Mouse (Mus musculus) lung, postnatal 36 days (tissue): ENCODE data around the gene Dcaf5.

ENCODE experiments used
- DNase-seq: peaks from one replicate; pipeline ENCODE4 v3.0.0; 2022; ENCODE audit warnings: mixed read lengths

Dcaf5 gene

GRCm38 (mm10) chr12:80436336-80436976 is at the start of gene Dcaf5:
Dcaf5 (minus strand) TSS chr12:80436601.
- peak; percentile 81 for DNase-seq

GRCm38 (mm10) chr12:80483397-80483796 is 47.0 kb upstream of the Dcaf5 start:
- DNase-seq = no peak

DNA sequence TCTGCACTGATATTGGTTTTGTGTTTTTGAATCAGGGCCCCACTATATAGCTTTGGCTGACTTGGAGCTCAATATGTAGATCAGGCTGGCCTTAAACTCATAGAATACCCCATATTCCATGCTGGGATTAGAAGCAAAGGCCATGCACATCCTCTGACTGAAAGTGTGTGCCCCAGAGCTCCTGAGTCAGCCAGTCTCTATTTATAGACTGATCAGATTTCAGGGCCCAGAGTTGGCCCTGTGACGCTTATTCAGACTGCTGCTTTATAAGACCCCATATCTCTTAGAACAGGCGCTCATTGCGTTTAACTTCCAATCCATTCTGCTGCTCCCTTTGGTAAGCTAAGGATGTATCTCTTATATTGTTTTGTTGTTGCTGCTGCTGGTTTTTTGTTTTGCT is 43.6 kb upstream of the Dcaf5 start:
- no peak for DNase-seq

GRCm38 (mm10) chr12:80473731-80474130 is 37.3 kb upstream of the Dcaf5 start:
- no peak for DNase-seq

- no peak for DNase-seq
Measured at GRCm38 (mm10) chr12:80471926-80472325, 35.5 kb upstream of the Dcaf5 start.

DNA sequence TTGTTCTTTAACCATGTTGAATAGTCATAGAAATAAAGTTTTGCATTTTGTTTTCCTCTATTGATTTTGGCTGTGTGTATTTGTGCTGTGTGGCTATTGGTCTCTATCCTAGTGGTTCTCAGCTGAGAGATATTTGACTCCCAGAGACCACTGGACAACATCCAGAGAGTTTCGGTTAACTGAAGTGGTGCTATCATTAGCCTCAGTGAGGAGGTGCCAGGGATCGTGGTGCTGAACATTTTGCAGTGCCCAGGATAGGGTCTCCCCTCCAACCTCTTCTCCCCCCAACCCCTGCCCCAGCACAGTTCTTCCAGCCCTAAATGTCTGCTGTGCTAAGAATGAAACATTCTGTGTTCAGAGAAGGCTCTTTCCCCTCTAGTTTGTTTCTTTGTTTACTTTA is 33.8 kb upstream of the Dcaf5 start:
- DNase-seq = no peak

- peak; percentile 11 for DNase-seq
Measured at GRCm38 (mm10) chr12:80463666-80464269, 27.4 kb upstream of the Dcaf5 start.

GRCm38 (mm10) chr12:80462942-80463651 is 26.7 kb upstream of the Dcaf5 start, which contains the start of gene Exd2:
Exd2 (plus strand) TSS chr12:80463095.
- DNase-seq = peak; percentile 93

DNA sequence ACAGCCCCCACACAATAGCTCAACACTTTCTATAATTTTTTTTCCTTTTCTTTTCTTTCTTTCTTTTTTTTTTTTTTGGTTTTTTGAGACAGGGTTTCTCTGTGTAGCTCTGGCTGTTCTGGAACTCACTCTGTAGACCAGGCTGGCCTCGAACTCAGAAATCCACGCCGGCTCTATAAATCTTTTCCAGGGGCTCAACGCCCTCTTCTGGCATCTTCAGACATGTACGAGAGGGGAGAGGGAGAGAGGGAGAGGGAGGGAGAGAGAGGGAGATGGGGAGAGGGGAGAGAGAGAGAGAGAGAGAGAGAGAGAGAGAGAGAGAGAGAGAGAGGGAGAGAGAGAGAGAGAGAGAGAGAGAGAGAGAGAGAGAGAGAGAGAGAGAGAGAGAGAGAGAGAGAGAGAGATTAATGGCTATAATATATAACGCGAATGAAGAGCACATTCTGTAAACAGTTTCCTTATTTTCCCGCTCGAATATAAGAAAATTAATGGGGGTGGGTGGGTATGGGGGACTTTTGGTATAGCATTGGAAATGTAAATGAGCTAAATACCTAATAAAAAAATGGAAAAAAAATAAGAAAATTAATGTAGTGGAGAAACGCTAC is 26.0 kb upstream of the Dcaf5 start:
- DNase-seq = peak; percentile 10

DNA sequence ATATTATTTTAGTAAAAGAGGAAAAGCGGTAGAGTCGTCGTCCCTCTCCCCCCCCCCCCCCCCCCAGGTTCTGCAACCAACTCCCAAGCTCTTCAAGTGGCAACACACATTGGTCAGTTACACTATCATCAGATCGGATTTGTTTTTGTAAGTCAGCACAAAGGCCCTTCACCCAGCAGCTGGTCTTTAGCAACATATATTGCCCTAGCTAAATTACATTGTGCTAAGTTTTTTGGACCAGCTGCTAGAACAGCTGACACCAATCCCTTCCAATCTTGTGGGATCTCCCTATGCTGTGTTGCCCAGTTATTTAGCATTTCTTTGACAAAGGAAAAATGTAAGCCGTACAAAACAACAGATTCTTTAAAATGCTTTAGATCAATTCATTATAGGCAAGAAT is 21.6 kb upstream of the Dcaf5 start:
- DNase-seq = no peak

- DNase-seq = no peak
Measured at GRCm38 (mm10) chr12:80453506-80453905, 17.1 kb upstream of the Dcaf5 start.

DNA sequence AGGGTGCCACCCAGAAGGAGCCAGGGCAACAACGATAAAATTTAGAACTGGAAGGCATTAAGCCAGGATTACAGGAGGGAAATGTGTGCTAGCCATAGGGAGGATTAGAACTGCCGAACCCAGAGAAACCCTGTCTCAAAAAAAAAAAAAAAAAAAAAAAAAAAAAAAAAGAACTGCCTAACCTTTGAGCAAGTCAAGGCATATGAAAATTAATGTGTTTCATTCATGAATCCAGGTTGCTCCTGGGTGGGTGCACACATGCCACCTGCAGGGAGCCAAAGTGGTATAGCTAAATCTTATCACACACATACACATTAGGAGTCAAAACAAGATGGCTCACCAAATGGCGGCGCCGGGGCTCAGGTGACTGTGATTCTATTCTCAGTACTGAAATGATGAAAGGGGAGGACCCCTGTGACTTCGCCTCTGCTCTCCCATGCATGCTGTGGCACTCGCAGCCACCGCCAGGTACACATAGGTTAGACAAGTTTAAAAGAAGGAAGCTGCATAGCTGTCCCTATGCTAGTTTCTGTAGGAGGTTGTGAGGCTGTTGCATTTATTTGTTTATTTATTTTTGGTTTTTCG is 8.2 kb upstream of the Dcaf5 start:
- no peak for DNase-seq

DNA sequence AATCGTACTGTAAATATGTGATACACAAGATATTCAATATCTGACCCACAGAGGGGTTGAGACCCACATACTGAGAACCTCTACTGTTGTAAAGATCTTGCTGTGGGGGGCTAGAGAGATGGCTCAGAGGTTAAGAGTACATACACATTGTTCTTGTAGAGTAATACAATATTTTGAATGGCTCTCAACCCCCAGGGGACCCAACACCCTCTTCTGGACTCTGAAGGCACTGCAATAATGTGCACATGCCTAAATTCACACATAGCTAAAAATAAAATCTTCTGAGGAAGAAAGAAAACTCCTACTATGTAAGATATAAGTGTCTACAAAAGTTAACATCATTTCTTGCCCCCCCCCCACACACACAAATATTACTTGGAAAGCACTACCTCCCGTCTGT is 4.6 kb upstream of the Dcaf5 start:
- peak; percentile 32 for DNase-seq

- DNase-seq = no peak
Measured at GRCm38 (mm10) chr12:80437051-80437675, 762 bp upstream of the Dcaf5 start.

- no peak for DNase-seq
Measured at GRCm38 (mm10) chr12:80435887-80436286, 514 bp downstream of the Dcaf5 start.

- DNase-seq = peak; percentile 68
Measured at GRCm38 (mm10) chr12:80434961-80435691, 1.3 kb downstream of the Dcaf5 start.

DNA sequence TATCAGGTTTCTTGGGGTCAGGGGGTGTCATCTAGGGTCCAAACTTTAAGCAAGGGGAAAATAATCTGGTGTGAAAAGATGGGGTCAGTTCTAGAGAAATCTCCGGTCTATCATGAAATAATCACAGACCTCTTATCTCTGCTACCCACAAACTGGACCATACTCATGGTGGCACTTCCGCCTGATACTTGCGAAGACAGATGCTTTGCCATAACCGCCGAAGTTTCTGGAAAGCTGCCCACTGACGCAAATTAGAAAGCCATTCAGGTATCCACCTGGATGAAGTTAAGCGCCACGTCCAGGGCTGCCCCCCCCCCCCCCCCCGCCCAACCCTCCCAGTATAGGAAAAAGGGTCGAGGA is 1.8 kb downstream of the Dcaf5 start:
- peak; percentile 47 for DNase-seq

DNA sequence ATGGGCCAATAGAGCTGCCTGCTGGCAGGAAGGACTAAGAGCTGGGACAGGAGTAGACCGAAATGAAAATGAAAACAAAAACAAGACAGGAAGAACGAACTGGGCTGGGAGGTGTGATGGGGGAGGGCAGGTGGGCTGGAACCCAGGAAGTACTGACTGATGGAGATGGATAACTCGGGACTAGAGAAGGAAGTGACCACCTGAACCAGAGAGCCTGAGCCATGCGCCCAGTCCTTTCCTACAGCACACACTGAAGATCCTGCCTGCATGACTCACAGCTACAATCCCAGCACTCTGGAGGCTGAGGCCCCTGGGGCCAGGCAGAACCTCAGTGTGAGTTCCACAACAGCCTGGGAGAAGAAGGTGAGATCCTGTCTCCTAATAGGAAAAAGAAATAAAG is 3.1 kb downstream of the Dcaf5 start:
- no peak for DNase-seq

GRCm38 (mm10) chr12:80427683-80428082 is 8.7 kb downstream of the Dcaf5 start:
- no peak for DNase-seq

DNA sequence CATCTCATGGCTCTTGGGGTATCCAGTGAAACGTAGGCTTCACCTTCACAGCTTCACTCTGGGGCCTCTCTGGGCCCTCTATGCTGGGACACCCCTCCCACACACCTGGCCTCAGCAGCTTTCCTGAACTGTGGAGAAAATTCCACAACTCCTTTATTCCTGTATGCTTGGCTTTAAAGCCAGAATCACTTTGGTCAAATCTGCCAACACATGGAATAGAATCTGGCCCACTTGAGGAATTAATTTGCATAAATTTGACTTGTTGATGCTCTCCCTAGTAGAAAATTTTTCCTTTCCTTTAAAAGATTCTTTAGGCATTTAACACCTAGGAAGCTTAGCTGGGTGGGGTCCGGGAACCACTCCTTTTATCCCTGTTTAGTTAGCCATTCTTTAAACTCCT is 21.3 kb downstream of the Dcaf5 start:
- DNase-seq = no peak

DNA sequence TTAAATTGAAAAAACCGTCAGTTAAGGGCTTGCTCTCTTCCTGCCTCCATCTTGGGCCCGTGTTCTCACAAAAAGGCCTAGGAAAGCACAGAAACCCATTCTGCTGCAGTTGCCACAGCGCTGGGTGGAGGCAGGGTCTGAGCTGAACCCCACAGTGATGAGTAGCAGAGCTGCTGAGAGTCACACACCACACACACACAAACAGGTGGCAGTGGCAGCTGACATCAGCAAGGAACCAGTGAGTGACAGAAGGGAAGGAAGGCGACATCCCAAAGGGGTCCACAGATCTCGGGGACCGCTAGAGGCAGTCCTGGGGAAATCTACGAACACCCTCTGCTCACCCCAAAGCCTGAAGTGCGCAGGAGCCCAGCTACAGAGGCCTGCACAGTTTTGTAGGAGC is 25.5 kb downstream of the Dcaf5 start:
- no peak for DNase-seq

GRCm38 (mm10) chr12:80407824-80408223 is 28.6 kb downstream of the Dcaf5 start:
- DNase-seq = peak; percentile 74
